Mouse (Mus musculus): Measurements from ENCODE around the gene Ankrd33.

Gene Ankrd33

GRCm38 (mm10) chr15:101126876-101127544 is 11.5 kb downstream of the Ankrd33 start:
- no peak for DNase-seq

GRCm38 (mm10) chr15:101128181-101129089 is 12.9 kb downstream of the Ankrd33 start, which contains the start of gene Acvrl1:
Gene Acvrl1, plus strand, starts transcription at chr15:101128522.
- DNase-seq = no peak

DNA sequence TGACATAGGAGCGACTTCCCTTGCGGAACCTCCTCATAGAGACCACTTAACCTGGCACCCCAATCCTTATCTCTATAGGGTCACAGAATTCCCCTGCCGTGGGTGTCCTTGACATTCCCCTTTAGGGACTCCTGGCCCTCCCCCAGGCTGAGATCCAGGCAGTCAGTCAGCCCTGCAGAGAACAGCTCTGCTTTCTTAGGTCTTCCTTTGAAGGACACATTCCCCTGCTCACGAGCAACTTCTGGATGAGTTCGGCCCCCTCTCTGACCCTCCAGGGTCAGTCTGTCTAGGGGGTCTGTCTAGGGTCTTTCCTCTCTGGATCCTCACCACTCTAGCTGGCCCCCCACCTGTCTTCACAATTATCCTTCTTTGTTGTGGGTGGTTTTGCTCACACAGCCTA is 13.9 kb downstream of the Ankrd33 start:
- DNase-seq = no peak

GRCm38 (mm10) chr15:101131498-101131897 is 15.9 kb downstream of the Ankrd33 start:
- DNase-seq = no peak

DNA sequence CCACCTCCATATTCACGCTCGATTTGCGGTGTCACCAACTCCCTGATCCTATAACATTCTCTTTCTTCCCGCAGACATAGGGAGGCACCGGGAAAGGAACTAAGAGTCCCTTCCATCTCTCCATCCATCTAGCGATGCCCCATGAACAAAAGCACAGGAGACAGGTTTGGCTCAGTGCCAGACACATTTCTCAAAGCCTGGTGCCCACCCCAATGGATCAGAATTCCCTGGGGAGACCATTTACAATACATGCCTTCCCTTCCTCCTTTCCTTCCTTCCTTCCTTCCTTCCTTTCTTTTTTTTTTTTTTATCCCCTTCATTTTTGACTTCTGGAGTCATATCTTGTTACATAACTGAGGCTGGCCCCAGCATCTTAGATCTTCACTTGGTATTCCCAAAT is 16.5 kb downstream of the Ankrd33 start:
- no peak for DNase-seq

DNA sequence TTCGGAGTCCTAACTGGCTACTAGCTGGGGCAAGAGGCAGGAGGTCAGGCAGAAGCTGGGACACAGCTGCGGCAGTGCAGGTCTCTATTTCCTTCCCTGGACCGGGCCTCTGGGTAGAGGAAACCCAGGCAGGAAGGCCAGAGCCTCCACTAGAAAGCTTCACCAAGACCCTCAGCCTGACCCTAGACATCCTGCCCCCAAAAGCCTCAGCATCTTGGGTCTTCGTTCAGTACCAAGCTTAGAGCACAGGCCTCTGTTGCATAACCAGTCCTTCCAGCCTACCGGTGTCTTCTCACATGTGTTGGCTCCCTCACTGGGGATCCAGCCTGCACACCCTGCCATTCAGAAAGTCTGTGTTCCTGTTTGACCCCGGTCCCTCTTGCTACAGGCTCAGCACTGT is 17.2 kb downstream of the Ankrd33 start:
- no peak for DNase-seq

DNA sequence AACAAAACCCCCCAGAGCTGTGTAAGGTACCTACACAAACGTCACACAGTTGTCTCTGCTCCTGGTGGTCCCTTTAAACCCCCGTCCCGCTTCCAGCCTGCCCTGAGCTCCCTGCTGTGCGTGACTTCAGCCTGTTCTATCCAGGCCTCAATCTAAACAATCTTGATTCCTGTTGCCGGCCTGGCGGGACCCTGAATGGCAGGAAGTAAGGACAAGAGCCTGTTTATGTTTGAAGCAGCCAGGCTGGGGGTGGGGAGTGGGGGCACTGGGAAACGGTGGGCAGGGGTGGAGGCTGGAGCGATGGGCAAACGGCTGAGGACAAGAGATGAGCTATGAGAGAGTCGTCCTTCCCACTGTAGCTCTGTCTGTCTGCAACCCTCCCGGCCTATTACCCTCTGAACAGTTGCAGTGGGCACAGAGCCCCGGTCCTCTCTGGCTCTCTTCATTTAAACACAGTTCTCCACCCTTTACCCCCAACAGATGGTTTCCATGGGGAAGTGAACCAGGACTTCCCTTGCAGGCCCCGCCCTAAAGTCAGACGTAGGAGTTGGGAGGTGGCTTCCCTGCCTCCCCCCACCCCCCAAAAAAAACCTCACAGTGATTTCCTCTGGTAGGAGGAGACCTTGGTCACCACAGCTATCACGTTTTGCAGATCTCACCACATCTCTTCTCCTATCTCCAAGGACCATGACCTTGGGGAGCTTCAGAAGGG is 18.6 kb downstream of the Ankrd33 start:
- DNase-seq = no peak

DNA sequence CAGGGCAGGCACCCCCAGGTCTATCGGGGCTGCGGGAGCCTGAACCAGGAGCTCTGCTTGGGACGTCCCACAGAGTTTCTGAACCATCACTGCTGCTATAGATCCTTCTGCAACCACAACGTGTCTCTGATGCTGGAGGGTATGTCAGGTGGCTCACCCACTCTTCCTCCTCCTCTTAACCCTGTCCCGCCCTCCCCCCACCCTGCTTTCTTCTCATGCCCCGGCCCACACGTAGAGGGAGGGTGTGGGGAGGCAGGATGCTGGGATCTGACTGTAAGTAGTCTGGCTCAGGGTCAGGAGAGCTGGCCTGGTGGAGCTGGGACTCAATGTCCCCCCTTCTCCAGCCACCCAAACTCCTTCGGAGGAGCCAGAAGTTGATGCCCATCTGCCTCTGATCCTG is 19.9 kb downstream of the Ankrd33 start:
- DNase-seq = peak; percentile 50

DNA sequence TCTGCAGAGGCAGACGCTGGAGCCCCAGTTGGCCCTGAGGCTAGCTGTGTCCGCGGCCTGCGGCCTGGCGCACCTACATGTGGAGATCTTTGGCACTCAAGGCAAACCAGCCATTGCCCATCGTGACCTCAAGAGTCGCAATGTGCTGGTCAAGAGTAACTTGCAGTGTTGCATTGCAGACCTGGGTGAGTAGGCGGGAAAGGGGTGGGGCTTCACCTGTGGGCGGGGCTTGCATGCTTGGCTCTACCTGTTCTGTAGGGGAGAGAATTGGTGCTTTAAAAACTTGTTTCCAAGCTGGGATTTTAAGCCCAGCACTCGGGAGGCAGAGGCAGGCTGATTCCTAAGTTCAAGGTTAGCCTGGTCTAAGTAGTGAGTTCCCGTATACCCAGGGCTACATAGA is 21.9 kb downstream of the Ankrd33 start:
- DNase-seq = no peak

GRCm38 (mm10) chr15:101138675-101139074 is 23.1 kb downstream of the Ankrd33 start:
- DNase-seq = no peak

DNA sequence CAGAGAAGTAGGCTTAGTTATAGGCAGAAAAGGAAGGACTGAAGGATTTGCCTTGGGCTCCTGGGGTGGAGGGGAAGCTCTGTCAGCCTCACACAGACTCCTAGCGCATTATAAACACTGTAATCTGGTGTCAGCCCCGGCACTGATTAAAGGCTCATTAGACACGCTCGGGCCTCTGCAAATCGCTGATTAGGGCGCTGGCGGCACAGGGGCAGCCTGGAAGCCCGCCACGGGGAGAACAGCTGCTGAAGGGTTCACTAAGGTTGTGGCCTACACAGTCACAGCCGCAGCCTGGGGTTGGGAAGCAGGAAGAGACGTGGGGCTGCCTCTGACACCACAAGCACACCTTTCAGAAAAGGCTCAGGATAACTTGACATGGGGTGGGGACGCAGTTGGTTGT is 24.3 kb downstream of the Ankrd33 start:
- no peak for DNase-seq

- DNase-seq = no peak
These were observed 25.0 kb downstream of the Ankrd33 start for GRCm38 (mm10) chr15:101140587-101140986.

DNA sequence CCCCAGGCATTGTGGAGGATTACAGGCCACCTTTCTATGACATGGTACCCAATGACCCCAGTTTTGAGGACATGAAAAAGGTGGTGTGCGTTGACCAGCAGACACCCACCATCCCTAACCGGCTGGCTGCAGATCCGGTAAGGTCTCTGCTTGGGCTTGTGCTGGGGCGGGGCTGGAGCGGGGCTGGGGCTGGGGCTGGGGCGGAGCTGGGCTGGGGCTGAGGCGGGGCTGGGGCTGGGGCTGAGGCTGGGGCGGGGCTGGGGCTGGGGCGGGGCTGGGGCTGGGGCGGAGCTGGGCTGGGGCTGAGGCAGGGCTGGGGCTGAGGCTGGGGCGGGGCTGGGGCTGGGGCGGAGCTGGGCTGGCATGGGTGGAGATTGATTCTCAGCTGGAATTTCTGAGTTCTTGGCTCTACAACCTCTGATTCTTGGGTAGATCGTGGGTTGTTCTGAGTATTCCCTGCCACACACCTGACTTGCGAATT is 25.5 kb downstream of the Ankrd33 start:
- peak; percentile 65 for DNase-seq

GRCm38 (mm10) chr15:101142672-101143071 is 27.1 kb downstream of the Ankrd33 start:
- DNase-seq = no peak

DNA sequence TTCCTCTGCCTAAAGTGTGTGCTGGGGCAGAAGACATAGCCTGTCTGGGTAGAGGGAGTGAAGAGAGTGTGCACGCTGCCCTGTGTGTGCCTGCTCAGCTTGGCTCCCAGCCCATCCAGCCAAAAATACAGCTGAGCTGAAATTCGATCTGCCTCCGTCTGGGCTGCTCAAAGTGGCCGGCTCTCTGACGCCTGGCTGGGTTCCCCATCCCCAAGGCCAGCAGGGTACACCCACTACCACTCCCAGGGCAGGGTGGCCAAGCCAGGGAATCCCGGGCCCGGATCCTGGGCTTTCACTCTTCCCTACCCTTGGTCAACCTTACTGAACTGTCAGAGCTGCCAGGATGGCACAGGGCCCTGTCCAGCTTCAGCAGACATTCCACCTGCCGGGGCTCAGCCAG is 27.9 kb downstream of the Ankrd33 start:
- no peak for DNase-seq

- DNase-seq = no peak
These were observed 28.6 kb downstream of the Ankrd33 start for GRCm38 (mm10) chr15:101144176-101144575.

- no peak for DNase-seq
These were observed 29.2 kb downstream of the Ankrd33 start for GRCm38 (mm10) chr15:101144779-101145178.

DNA sequence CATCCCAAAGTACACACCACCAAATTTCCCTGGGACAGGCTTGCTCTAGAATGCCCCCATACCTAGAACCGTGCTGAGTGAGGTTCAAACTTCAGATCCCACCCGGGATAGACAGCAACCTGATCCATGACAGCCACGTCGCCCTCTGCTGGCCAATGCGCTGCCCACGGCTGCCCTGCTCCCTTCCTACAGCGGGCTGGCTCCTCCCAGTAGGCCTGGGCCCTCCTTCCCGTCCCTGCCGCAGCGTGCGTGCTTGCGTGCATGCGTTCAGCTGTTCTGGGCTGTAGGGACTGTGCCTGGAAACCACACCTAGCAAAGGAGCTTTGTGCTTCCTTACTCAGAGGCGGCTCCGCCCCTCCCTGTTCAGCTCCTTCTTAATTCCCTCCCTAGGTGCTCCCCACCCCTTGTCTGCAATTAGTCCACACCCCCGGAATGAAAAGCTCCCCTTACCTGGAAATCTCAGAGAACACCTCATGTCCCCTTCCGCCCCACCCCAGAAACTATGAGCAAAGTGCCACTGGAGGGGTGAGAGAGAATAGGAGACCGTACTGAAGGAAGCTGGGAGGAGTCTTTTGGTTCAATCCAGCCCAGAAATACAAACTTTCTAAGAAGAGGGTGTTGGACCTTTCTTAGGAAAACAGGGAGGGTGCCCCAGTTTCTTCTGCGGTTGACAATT is 30.0 kb downstream of the Ankrd33 start:
- DNase-seq = peak; percentile 94

GRCm38 (mm10) chr15:101146100-101146965 is 30.8 kb downstream of the Ankrd33 start:
- DNase-seq = no peak

DNA sequence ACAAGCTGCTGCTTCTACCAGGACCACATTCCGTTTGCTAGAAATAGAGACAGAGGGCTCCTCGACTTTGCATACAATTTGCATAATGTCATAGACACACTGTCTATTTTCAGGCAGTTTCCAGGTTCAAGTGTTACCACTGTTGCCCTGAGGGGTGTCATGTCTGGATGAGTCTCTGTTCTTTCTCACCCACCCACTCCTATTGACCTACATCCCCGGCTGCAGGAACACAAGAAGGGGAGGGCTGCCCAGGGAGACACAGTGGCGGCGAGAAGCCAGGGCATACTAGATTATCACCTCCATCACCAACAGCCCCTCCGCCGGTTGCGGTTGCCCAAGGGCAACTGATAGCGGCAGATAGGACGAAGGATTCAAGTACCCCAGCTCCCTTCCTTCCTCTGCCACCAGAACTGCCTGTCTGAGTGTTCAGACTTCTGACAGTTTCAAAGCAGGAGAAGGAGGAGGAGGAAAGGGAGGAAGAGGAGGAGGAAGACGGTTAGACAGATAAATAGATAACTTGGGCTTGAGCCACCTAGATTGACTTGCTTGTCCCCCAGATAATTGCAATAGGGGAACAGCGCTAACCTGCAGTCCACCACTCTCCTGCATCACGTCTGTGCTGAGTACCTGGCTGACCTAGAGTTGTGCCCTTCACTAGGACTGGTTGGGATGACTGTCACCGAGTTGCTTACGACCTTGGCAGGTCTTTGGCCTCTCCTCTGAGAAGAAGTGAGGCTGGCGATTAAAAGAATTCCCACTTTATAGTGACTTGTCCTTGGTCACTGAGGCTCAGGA is 31.8 kb downstream of the Ankrd33 start:
- DNase-seq = no peak

- no peak for DNase-seq
These were observed 32.3 kb downstream of the Ankrd33 start for GRCm38 (mm10) chr15:101147910-101148273.

Measured in thymus, postnatal 25 days (tissue).